Mouse (Mus musculus): Measurements from ENCODE around the gene 2010111I01Rik.

- TF ChIP-seq CTCF (IDR thresholded peaks at IDR 0.05; ENCODE audit: insufficient read depth, low read depth, low read length) (no peak), POLR2A (IDR thresholded peaks at IDR 0.05; ENCODE audit: insufficient read depth, low read depth, low read length) (no peak)
Observed at GRCm38 (mm10) chr13:63080191-63080590, 115.5 kb downstream of the 2010111I01Rik start.
